Mouse (Mus musculus) v-Abl transformed pro-B cells (cell line): Measurements from ENCODE around the gene Tbc1d8.

Experiments
- in situ Hi-C, 2 experiments: fragments of 400-800 bp; cut with MboI; formaldehyde crosslinking; loops; one replicate each; pipeline ENCODE4 v1.15.1; 2025; ENCODE audit not compliant: unreplicated experiment in 2 of 2

Gene Tbc1d8

DNA sequence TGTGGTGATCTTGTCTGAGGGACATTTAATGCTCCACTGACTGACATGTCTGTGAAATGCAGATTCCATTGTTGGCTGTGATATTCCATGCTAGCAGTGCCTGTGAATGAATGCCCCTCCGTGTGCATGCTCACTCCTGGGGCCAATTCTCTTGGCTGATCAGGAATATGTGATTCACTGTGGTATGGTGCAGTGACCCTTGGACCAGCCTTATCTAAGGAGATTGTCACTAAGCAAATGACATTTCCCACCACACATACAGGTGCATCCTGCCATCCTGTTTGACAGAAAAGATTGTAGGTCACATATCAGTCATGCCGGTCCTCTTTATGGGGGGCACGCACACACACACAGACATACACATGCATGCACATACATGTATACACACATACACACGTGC is 146.1 kb downstream of the Tbc1d8 start:
- in situ Hi-C loops: no loop called here

DNA sequence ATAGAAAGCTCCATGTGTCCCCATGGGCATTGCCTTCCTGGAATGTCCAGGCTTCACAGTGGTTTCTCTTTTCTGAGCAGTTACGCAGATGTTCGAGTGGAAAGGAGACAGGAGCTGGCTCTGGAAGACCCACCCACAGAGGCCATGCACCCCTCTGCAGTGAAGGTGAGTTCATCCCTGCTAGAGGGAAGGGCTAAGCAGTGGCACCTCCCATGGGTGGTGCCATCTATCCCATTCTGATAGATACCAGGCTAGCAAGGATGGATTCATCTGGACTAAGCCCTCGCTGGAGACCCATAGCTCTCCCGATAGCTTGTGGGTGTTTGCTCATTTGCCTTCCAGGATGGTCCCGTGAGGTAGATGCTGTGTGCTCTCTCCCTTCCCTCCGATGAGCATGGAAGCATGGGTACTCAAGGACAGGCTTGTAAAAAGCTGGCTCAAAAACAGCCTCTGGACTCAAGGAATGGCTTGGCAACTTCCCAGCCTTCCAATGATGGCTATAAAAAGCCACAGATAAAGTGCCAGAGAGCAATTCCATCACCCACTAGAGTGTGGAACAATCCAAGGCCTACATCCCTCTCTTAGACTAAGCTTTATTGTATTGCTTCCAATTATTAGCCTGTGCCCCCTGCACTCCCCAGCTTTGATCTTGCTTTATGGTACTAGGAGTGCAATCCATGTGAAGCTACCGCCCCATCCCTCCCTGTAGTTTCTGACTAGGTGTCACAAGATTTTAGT is 147.5 kb downstream of the Tbc1d8 start:
- in situ Hi-C loops: no loop called here

DNA sequence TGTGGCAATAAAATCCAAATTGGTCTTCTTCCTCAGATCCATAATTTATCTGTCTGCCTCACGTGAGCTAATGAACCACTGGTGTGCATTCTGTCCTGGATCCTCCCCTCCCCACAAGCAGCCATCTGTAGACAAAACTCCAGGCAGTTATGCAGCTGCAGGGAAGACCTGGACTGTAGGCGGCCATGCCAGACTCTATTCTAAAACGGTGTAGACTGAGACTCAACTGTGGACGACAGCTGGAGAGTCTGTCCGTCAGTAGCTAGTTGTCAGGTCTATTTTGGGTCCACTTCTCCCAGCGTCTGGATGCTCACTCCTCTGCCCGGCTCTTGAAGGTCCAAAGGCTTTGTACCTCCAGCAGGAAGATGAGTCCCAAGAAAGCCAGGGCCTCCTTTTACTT is 151.0 kb downstream of the Tbc1d8 start:
- in situ Hi-C loops: no loop called here

DNA sequence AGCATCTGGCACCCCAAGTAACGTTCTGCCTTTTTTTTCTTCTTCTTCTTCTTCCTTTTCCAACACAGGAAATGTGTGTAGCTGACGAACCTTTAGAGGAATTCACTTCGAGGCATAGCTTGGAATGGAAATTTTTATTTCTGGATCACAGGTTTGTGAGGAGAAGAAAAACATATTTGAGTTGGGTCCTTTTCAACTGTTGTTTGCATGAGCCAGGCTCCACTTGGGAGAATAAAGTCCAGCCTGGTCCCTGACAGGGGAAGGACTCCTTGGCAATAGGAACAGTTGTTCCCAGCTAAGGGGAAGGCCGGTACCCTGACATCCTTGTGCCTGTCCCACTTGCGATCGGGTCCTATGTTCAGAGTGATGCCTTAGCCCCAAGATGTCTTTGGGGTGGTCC is 153.3 kb downstream of the Tbc1d8 start:
- in situ Hi-C loops: no loop called here

DNA sequence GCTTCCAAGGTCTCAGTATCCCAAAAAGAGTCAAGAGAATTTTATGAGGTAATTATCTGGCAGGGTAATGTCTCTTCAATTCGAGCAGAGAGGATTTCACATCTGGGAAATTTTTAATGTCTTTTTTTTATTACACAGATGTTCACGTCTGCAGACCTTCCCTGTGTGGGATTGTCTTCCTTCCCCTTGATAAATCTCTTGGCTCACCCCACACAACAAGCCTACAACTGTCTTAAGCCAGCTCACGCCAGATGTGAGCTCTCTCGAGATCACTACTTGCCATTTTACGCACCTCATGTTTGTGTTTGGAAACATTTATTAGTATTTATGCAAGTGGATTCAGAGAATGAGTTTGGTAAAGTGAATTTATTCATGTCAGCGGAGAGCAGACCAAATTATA is 156.6 kb downstream of the Tbc1d8 start:
- in situ Hi-C loops: no loop called here
